Mouse (Mus musculus) left cerebral cortex, postnatal 14 days (tissue): ENCODE results near the gene D3Ertd751e. TPM values are rescaled to one million over a fixed set of nuclear protein-coding genes. Genes with fewer than 3 reads are reported as not detected.

Experiments
- DNase-seq, 2 experiments: peaks; one replicate each; pipeline ENCODE4 v3.0.0; 2021 to 2022; ENCODE audit warnings: low spot score in 2 of 2, mixed read lengths in 1 of 2
- intact Hi-C: fragments of 180-260 bp; cut with DNase I; formaldehyde crosslinking; loops from one replicate; pipeline ENCODE4 v1.15.1; 2025
- long read RNA-seq, 2 experiments: library from polyadenylated mRNA; stranded (forward); transcript quantifications; one replicate each; pipeline ENCODE4 v2.0.0; 2021
- total RNA-seq, 2 experiments: library from RNA; stranded (reverse); gene quantifications; 2 replicates each; pipeline ENCODE4 v1.2.3; 2021

D3Ertd751e gene
- total RNA-seq: 1 to 10 TPM; 5.6 to 8.2 TPM
- long read RNA-seq, experiment 1, partial matches to known transcripts: 0 of 6 reads
- long read RNA-seq, experiment 1, other reads (novel, unspliced or antisense): 3 of 6 reads
- long read RNA-seq, experiment 2, partial matches to known transcripts: 0 of 8 reads
- long read RNA-seq, experiment 2, other reads (novel, unspliced or antisense): 4 of 8 reads

GRCm38 (mm10) chr3:41742278-41742934, at the start of gene D3Ertd751e, which contains the start of gene Sclt1:
D3Ertd751e (plus strand) TSS chr3:41742611.
Sclt1 (minus strand) TSS chr3:41742514.
- intact Hi-C loops: no loop called here

DNA sequence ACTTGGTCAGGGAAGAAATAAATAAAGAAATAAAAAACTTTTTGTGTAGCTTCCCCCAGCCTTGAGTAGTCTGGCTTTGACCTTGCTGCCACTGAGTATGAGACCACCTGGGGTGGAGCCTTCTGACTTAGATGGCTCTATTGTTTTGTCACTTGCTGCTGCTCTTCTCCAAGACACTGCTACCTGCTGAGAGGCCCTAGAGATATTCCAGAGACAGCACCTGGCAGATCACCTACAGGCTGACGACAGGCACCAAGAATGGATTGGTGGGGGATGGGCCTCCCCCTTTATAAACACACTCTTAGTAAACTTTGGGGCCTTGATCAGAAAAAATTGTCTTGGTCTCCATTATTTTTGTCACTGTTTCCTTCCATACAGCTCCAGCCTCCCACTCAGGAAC, 46.7 kb upstream of the D3Ertd751e start:
- DNase-seq: no peak
- intact Hi-C loops: no loop called here

More at GRCm38 (mm10) chr3:41742278-41742934, at the start of gene D3Ertd751e, which contains the start of gene Sclt1:
- DNase-seq: peak; percentile 98

- DNase-seq: peak; percentile 12 to 17
- intact Hi-C loops: no loop called here
Observed at GRCm38 (mm10) chr3:41741601-41742277, 672 bp upstream of the D3Ertd751e start.

DNA sequence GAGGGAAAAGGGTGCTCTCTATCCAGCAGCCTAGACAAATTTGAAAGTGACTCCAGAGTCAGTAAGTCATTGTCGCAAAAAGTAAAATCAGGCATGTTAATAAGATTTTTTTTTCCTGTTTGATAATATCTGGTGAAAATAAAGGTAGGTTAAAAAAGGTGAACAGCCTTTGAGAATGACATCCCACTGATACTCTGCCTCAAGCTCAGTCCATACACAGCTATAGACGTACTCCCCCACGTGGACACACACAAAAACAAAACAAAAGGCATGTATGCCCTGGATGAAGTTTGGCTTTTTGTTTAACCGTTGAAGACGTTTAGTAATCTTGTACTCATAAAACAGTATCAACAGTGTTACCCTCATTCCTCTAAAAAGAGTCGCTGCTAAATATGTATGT, 1.0 kb downstream of the D3Ertd751e start:
- intact Hi-C loops: no loop called here
- DNase-seq: no peak

DNA sequence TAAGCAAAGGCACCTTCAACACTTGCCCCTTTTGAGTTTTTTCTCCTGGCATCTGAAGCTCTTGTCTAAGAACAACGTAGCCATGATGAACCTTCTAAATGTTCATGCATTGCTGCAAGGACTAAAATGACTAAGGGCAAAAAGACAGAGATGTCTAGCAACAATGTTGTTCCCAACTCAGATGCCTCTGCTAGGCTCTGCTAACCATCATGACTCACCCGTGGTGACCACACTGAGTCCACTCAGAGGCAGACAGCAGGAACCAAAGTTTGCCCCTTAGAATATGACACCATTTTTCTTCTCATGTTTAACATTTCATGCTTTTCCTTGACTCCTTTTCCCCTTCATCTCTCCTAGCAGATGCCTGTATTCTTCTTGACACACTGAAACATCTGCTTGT, 12.1 kb downstream of the D3Ertd751e start:
- intact Hi-C loops: no loop called here
- DNase-seq: no peak

DNA sequence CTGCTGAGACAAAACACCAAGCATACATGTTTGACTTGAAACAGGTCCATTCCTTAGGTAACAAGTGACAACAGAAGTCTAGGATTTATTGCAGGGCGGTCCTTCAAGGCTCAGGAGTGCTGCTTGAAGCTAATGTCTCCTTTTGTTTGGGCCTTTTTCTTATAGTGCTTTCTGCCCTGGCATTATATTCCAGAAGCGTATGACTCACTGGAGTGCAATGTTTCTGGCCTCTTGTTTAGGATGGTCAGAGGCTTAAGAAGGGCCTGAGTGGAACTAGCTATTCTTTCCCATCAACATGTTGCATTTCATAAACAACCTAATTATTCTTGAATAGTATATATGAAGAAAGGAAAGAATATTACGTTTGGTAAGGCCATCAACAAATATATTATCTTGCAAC, 19.7 kb downstream of the D3Ertd751e start:
- intact Hi-C loops: no loop called here
- DNase-seq: no peak

- DNase-seq: peak in 1 of 2 experiments; percentile 2
- intact Hi-C loops: no loop called here
Observed at GRCm38 (mm10) chr3:41812447-41812846, 70.0 kb downstream of the D3Ertd751e start.

Other genes starting within 250 kb of the D3Ertd751e start
- gene Jade1, start 186.9 kb upstream of the D3Ertd751e start, total RNA-seq: 10 to 100 TPM; 28.6 to 30.1 TPM
- gene Sclt1, start 97 bp upstream of the D3Ertd751e start, total RNA-seq: 10 to 100 TPM; 12.4 to 14.2 TPM